Mouse (Mus musculus) lung, postnatal 10 days (tissue): ENCODE results near the gene Cactin.

Source experiments
- DNase-seq: peaks from one replicate; pipeline ENCODE4 v3.0.0; 2021

Gene Cactin

DNA sequence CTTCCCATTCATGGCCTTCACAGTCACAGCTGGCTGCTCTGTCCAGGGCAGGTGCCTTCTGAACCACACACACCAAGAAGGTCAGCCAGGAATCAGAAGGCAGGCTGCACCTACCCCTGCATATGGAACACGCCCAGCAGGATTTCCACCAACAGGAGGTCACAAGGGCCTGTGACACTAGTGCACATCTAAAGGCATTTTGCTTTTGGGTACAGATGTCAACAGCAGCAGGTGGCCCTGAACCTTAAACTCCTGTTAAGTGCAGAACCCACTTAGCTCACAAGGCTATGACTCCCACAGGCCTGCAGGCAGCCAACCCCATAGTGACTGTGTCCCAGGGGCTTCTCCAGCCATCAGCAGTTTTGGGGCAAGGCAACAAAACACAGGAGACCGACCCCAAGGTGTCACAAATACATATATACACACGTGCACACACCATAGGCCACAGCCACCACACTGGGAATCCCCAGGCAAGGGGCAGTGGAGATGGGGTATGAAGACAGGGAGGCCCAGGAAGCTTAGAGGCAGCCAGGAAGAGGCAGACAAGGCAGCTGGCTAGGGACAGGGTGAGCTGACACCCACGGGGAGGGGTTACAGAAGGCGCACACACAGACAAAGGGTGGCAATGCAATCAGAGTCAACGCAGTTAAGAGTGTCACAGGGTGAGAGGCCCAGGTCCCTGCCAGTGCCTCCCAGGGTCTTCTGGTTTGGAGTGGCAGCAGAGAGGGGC, 45.7 kb downstream of the Cactin start:
- no peak for DNase-seq

DNA sequence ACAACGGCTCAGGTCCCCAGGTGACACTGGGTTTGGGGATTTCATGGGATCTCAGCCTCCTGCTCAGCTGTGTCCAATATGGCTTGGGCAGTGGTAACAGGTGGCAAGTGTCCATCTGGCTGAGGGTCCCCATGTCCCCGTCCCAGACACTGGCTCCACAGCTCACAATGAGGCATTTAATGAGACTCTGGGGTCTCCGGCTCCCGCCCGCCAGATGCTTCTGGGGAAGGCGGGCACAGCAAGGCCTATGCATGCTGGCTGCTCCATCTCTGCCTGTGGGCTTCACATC, 46.2 kb downstream of the Cactin start:
- DNase-seq = no peak

DNA sequence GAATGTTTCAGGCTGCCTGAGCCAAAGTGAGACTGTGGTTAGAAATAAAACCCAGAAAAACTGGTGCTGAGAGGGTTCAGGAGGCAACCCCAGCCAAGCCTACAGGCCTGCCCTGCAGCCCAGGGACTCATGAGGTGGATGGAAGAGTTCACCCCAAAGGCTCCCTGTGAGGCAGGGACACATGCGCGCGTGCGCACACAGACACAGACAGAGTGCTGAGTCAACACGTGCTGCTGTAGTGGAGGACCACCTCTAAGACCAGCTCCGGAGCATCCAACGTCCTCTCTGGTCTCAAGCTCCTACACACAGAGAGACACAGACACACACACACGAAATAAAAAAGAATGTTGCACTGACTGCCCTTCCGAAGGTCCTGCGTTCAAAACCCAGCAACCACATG, 54.4 kb downstream of the Cactin start:
- DNase-seq = no peak
